Mouse (Mus musculus): ENCODE results near the gene Cabin1. TPM values are rescaled to one million over a fixed set of nuclear protein-coding genes. Genes with fewer than 3 reads are reported as not detected.
A peak's percentile ranks its signal among the peaks of the same experiment; 100 is the strongest.

Gene Cabin1
- polyA plus RNA-seq, 1 experiment = 19.7 TPM

- TF ChIP-seq POLR2A (IDR thresholded peaks at IDR 0.05; ENCODE audit: control insufficient read depth, low read depth, low read length) = no peak
- no peak for TF ChIP-seq CTCF (IDR thresholded peaks at IDR 0.05; ENCODE audit: control insufficient read depth, insufficient read depth, insufficient replicate concordance, low read depth, low read length)
- Histone ChIP-seq H3K27me3 (ENCODE audit: control insufficient read depth, insufficient read depth, low read length) (no peaks in the 10 kb centered on the region), H3K27ac (ENCODE audit: control insufficient read depth, insufficient read depth, low read depth, low read length) (peak overlapping the region; percentile 51), H3K36me3 (ENCODE audit: control insufficient read depth, insufficient read depth, low read length) (no peaks in the 10 kb centered on the region; the same call in 1 of the 2 replicates), H3K4me1 (ENCODE audit: control insufficient read depth, insufficient read depth, low read length) (peaks cover 10% of the 10 kb centered on the region), H3K4me3 (ENCODE audit: control insufficient read depth, low read depth, low read length) (no peak overlapping the region)
Observed at GRCm38 (mm10) chr10:75676819-75677565, 87.1 kb downstream of the Cabin1 start.

- Histone ChIP-seq H3K36me3 (ENCODE audit: control insufficient read depth, insufficient read depth, low read length) (no peaks in the 10 kb centered on the region; the same call in 1 of the 2 replicates), H3K4me1 (ENCODE audit: control insufficient read depth, insufficient read depth, low read length) (peaks cover 10% of the 10 kb centered on the region), H3K4me3 (ENCODE audit: control insufficient read depth, low read depth, low read length) (no peak overlapping the region), H3K27me3 (ENCODE audit: control insufficient read depth, insufficient read depth, low read length) (no peaks in the 10 kb centered on the region), H3K27ac (ENCODE audit: control insufficient read depth, insufficient read depth, low read depth, low read length) (peak overlapping the region; percentile 51; the same call in 1 of the 2 replicates)
- TF ChIP-seq CTCF (IDR thresholded peaks at IDR 0.05; ENCODE audit: control insufficient read depth, insufficient read depth, insufficient replicate concordance, low read depth, low read length) = no peak
Observed at GRCm38 (mm10) chr10:75676286-75676685, 87.9 kb downstream of the Cabin1 start.

- Histone ChIP-seq H3K27ac (ENCODE audit: control insufficient read depth, insufficient read depth, low read depth, low read length) (no peak overlapping the region), H3K27me3 (ENCODE audit: control insufficient read depth, insufficient read depth, low read length) (no peaks in the 10 kb centered on the region), H3K36me3 (ENCODE audit: control insufficient read depth, insufficient read depth, low read length) (no peaks in the 10 kb centered on the region; the same call in 1 of the 2 replicates), H3K4me3 (ENCODE audit: control insufficient read depth, low read depth, low read length) (no peak overlapping the region), H3K4me1 (ENCODE audit: control insufficient read depth, insufficient read depth, low read length) (peaks cover 10% of the 10 kb centered on the region)
- TF ChIP-seq CTCF (IDR thresholded peaks at IDR 0.05; ENCODE audit: control insufficient read depth, insufficient read depth, insufficient replicate concordance, low read depth, low read length) = no peak
- TF ChIP-seq POLR2A (IDR thresholded peaks at IDR 0.05; ENCODE audit: control insufficient read depth, low read depth, low read length) = no peak
Observed at GRCm38 (mm10) chr10:75675594-75675993, 88.5 kb downstream of the Cabin1 start.

GRCm38 (mm10) chr10:75669936-75670335 lies 94.2 kb downstream of the Cabin1 start:
- H3K4me3 ChIP-seq (ENCODE audit: control insufficient read depth, low read depth, low read length) = no peak overlapping the region
- no peaks in the 10 kb centered on the region for H3K36me3 ChIP-seq (ENCODE audit: control insufficient read depth, insufficient read depth, low read length)
- H3K27me3 ChIP-seq (ENCODE audit: control insufficient read depth, insufficient read depth, low read length) = no peaks in the 10 kb centered on the region
- H3K4me1 ChIP-seq (ENCODE audit: control insufficient read depth, insufficient read depth, low read length) = peaks cover 23% of the 10 kb centered on the region
- TF ChIP-seq CTCF (IDR thresholded peaks at IDR 0.05; ENCODE audit: control insufficient read depth, insufficient read depth, insufficient replicate concordance, low read depth, low read length) (no peak), POLR2A (IDR thresholded peaks at IDR 0.05; ENCODE audit: control insufficient read depth, low read depth, low read length) (no peak)
- H3K27ac ChIP-seq (ENCODE audit: control insufficient read depth, insufficient read depth, low read depth, low read length) = no peak overlapping the region

GRCm38 (mm10) chr10:75667911-75668270 lies 96.2 kb downstream of the Cabin1 start:
- Histone ChIP-seq H3K4me1 (ENCODE audit: control insufficient read depth, insufficient read depth, low read length) (peaks cover 23% of the 10 kb centered on the region), H3K4me3 (ENCODE audit: control insufficient read depth, low read depth, low read length) (peak overlapping the region; percentile 82), H3K27me3 (ENCODE audit: control insufficient read depth, insufficient read depth, low read length) (no peaks in the 10 kb centered on the region), H3K27ac (ENCODE audit: control insufficient read depth, insufficient read depth, low read depth, low read length) (peak overlapping the region; percentile 32), H3K36me3 (ENCODE audit: control insufficient read depth, insufficient read depth, low read length) (no peaks in the 10 kb centered on the region)
- TF ChIP-seq POLR2A (IDR thresholded peaks at IDR 0.05; ENCODE audit: control insufficient read depth, low read depth, low read length) = no peak
- no peak for TF ChIP-seq CTCF (IDR thresholded peaks at IDR 0.05; ENCODE audit: control insufficient read depth, insufficient read depth, insufficient replicate concordance, low read depth, low read length)

- H3K4me3 ChIP-seq (ENCODE audit: control insufficient read depth, low read depth, low read length) = peak overlapping the region; percentile 82
- H3K27ac ChIP-seq (ENCODE audit: control insufficient read depth, insufficient read depth, low read depth, low read length) = peak overlapping the region; percentile 32
- TF ChIP-seq POLR2A (IDR thresholded peaks at IDR 0.05; ENCODE audit: control insufficient read depth, low read depth, low read length) (no peak; the same call in 1 of the 2 replicates), CTCF (IDR thresholded peaks at IDR 0.05; ENCODE audit: control insufficient read depth, insufficient read depth, insufficient replicate concordance, low read depth, low read length) (no peak)
- peaks cover 23% of the 10 kb centered on the region for H3K4me1 ChIP-seq (ENCODE audit: control insufficient read depth, insufficient read depth, low read length)
- no peaks in the 10 kb centered on the region for H3K27me3 ChIP-seq (ENCODE audit: control insufficient read depth, insufficient read depth, low read length)
- H3K36me3 ChIP-seq (ENCODE audit: control insufficient read depth, insufficient read depth, low read length) = no peaks in the 10 kb centered on the region
Observed at GRCm38 (mm10) chr10:75667115-75667910, 96.8 kb downstream of the Cabin1 start.

- H3K27me3 ChIP-seq (ENCODE audit: control insufficient read depth, insufficient read depth, low read length) = no peaks in the 10 kb centered on the region
- no peak overlapping the region for H3K27ac ChIP-seq (ENCODE audit: control insufficient read depth, insufficient read depth, low read depth, low read length)
- H3K4me3 ChIP-seq (ENCODE audit: control insufficient read depth, low read depth, low read length) = no peak overlapping the region; the same call in 1 of the 2 replicates
- H3K4me1 ChIP-seq (ENCODE audit: control insufficient read depth, insufficient read depth, low read length) = peaks cover 23% of the 10 kb centered on the region
- no peaks in the 10 kb centered on the region for H3K36me3 ChIP-seq (ENCODE audit: control insufficient read depth, insufficient read depth, low read length)
- no peak for TF ChIP-seq CTCF (IDR thresholded peaks at IDR 0.05; ENCODE audit: control insufficient read depth, insufficient read depth, insufficient replicate concordance, low read depth, low read length)
- TF ChIP-seq POLR2A (IDR thresholded peaks at IDR 0.05; ENCODE audit: control insufficient read depth, low read depth, low read length) = no peak
Observed at GRCm38 (mm10) chr10:75666451-75667030, 97.6 kb downstream of the Cabin1 start.
